ENCODE assay signal across 34 mouse cellular contexts in the genomic region with DNA sequence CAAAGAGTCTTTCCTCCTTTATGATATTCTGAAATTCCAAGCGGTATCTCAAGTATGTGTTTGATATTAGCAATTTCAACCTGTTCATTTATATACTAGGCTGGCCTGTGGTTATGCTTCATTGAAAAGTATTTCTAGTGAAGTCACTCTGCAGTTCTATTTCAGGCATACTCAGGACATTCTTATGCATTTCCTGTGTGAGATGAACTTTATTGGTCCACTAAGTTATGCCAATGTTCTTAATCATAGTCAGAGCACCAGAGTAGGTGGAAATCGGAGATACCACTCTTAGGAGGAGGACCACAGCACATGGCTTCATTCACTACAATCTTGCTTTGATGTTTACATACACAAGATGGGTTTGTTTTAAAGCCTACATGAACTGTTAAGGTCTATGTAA.
"Had no signal": no experiment of that assay in that cellular context is flagged by ENCODE, and none has a peak within 500 bp of the region (broad histone marks: within the 10 kb centered on the region; RNA-seq: fewer than 3 reads in every experiment).

No protein-coding gene starts in this region.

- ATAC-seq: hindbrain, embryonic 16.5 days; hindbrain, postnatal 0 days; inflammation-experienced regulatory T-cells, adult 6 months; intestine, embryonic 15.5 days; intestine, embryonic 16.5 days; intestine, postnatal 0 days had no signal

- H3K27me3 ChIP-seq: heart, embryonic 13.5 days; heart, embryonic 15.5 days; hindbrain, embryonic 12.5 days; hindbrain, embryonic 13.5 days; hindbrain, embryonic 15.5 days; intestine, embryonic 15.5 days; kidney, embryonic 15.5 days had no signal

- H3K4me1 ChIP-seq: heart, embryonic 10.5 days; heart, embryonic 13.5 days; heart, embryonic 15.5 days; hindbrain, embryonic 10.5 days; hindbrain, embryonic 12.5 days; hindbrain, embryonic 15.5 days; intestine, embryonic 15.5 days; kidney, embryonic 15.5 days had no signal

- H3K4me2 ChIP-seq: heart, embryonic 11.5 days; heart, embryonic 13.5 days; heart, embryonic 15.5 days; hindbrain, embryonic 12.5 days; hindbrain, embryonic 13.5 days; hindbrain, embryonic 14.5 days; hindbrain, embryonic 15.5 days; intestine, embryonic 15.5 days; kidney, embryonic 15.5 days had no signal

- H3K9me3 ChIP-seq: heart, embryonic 10.5 days; heart, embryonic 13.5 days; heart, embryonic 15.5 days; hindbrain, embryonic 10.5 days; hindbrain, embryonic 12.5 days; hindbrain, embryonic 13.5 days; hindbrain, embryonic 15.5 days; intestine, embryonic 15.5 days; kidney, embryonic 15.5 days had no signal

- H3K27ac ChIP-seq: heart, embryonic 10.5 days; heart, embryonic 13.5 days; heart, embryonic 15.5 days; hindbrain, embryonic 10.5 days; hindbrain, embryonic 12.5 days; hindbrain, embryonic 13.5 days; hindbrain, embryonic 14.5 days; hindbrain, embryonic 15.5 days; hindbrain, postnatal 0 days; intestine, embryonic 15.5 days; kidney, embryonic 15.5 days; kidney, postnatal 0 days; layer of hippocampus, adult 2 months had no signal

- H3K4me3 ChIP-seq: heart, embryonic 10.5 days; heart, embryonic 13.5 days; heart, embryonic 15.5 days; hindbrain, embryonic 10.5 days; hindbrain, embryonic 12.5 days; hindbrain, embryonic 13.5 days; hindbrain, embryonic 15.5 days; intestine, embryonic 15.5 days; kidney, embryonic 15.5 days; layer of hippocampus, adult 2 months had no signal

- H3K9ac ChIP-seq: heart, embryonic 13.5 days; heart, embryonic 15.5 days; hindbrain, embryonic 12.5 days; hindbrain, embryonic 13.5 days; hindbrain, embryonic 14.5 days; hindbrain, embryonic 15.5 days; intestine, embryonic 15.5 days; kidney, embryonic 15.5 days had no signal

- H3K36me3 ChIP-seq: heart, embryonic 10.5 days; heart, embryonic 13.5 days; heart, embryonic 15.5 days; hindbrain, embryonic 10.5 days; hindbrain, embryonic 12.5 days; hindbrain, embryonic 13.5 days; hindbrain, embryonic 15.5 days; intestine, embryonic 15.5 days; kidney, embryonic 15.5 days had no signal

- DNase-seq: heart, postnatal 10 days; heart, postnatal 14 days; heart, postnatal 36 days; heart, postnatal 4 days; kidney, adult 11 months; kidney, adult 18-20 months; kidney, adult 2 months; kidney, adult 8-10 months; kidney, adult 9 months; kidney, postnatal 10 days; kidney, postnatal 14 days; kidney, postnatal 25 days; kidney, postnatal 36 days; kidney, postnatal 4 days; layer of hippocampus, adult 9-11 months; layer of hippocampus, postnatal 36 days had no signal
